Mouse (Mus musculus): ENCODE results near the gene Arhgef19. TPM values are rescaled to one million over a fixed set of nuclear protein-coding genes. Genes with fewer than 3 reads are reported as not detected.
A peak's percentile ranks its signal among the peaks of the same experiment; 100 is the strongest.

The Arhgef19 gene
- polyA plus RNA-seq, 1 experiment from 2014 or later, result 2.4 TPM

- H3K4me1 ChIP-seq, result peaks cover 18% of the 10 kb centered on the region
- peak overlapping the region; percentile 31 for H3K4me2 ChIP-seq
- peaks cover 98% of the 10 kb centered on the region for H3K27me3 ChIP-seq (replicated peaks)
- H3K4me3 ChIP-seq, result peak overlapping the region; percentile 21
- H3K9ac ChIP-seq, result no peak overlapping the region
- H3K27ac ChIP-seq, result no peak overlapping the region
- H3K36me3 ChIP-seq, result no peaks in the 10 kb centered on the region
- 11% methylated on average over 14 of the region's 15 CpGs for WGBS (ENCODE audit: insufficient replicate concordance)
- no peaks in the 10 kb centered on the region for H3K9me3 ChIP-seq (replicated peaks)
- ATAC-seq, result no peak; the same call in 1 of the 2 replicates
Measured at GRCm38 (mm10) chr4:141295774-141296186, 56.5 kb downstream of the Arhgef19 start.

- Histone ChIP-seq H3K9ac (no peak overlapping the region), H3K4me2 (no peak overlapping the region), H3K4me3 (no peak overlapping the region), H3K9me3 (replicated peaks) (no peaks in the 10 kb centered on the region), H3K36me3 (no peaks in the 10 kb centered on the region), H3K27me3 (replicated peaks) (peaks cover 98% of the 10 kb centered on the region), H3K27ac (no peak overlapping the region), H3K4me1 (peaks cover 13% of the 10 kb centered on the region)
- no peak for ATAC-seq
- 58% methylated on average over 7 of the region's 7 CpGs for WGBS (ENCODE audit: insufficient replicate concordance)
Measured at GRCm38 (mm10) chr4:141297934-141298333, 58.6 kb downstream of the Arhgef19 start.

DNA sequence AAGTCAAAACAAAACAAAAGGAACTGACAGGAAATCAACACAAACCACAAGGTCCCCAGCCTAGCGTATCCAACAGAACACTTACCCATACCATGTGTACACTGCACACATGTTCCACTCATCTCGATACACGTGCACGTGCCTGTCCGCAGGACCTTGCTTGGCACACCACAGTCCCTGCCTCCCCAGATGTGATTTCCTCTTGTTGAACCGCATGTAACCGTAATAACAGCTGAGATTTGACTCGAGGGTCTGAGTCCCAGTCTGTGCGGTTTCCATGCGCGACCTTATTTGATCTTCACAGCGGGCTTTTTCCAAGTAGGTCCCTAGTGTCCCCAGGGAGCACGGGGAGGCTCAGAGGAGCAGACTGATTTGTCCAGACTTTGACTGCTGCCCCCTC lies 60.1 kb downstream of the Arhgef19 start:
- no peak overlapping the region for H3K4me3 ChIP-seq
- H3K4me1 ChIP-seq, result peaks cover 21% of the 10 kb centered on the region
- WGBS (ENCODE audit: insufficient replicate concordance), result 44% methylated on average over 13 of the region's 13 CpGs
- H3K9me3 ChIP-seq (replicated peaks), result no peaks in the 10 kb centered on the region
- no peaks in the 10 kb centered on the region for H3K36me3 ChIP-seq
- no peak overlapping the region for H3K9ac ChIP-seq
- H3K27me3 ChIP-seq (replicated peaks), result peaks cover 98% of the 10 kb centered on the region
- no peak overlapping the region for H3K4me2 ChIP-seq
- ATAC-seq, result no peak
- H3K27ac ChIP-seq, result no peak overlapping the region

- no peaks in the 10 kb centered on the region for H3K9me3 ChIP-seq (replicated peaks)
- WGBS (ENCODE audit: insufficient replicate concordance), result 27% methylated on average over 4 of the region's 4 CpGs
- H3K4me3 ChIP-seq, result no peak overlapping the region
- H3K27me3 ChIP-seq (replicated peaks), result peaks cover 91% of the 10 kb centered on the region
- no peaks in the 10 kb centered on the region for H3K36me3 ChIP-seq
- peaks cover 21% of the 10 kb centered on the region for H3K4me1 ChIP-seq
- H3K27ac ChIP-seq, result no peak overlapping the region
- no peak overlapping the region for H3K4me2 ChIP-seq
- no peak for ATAC-seq
- no peak overlapping the region for H3K9ac ChIP-seq
Measured at GRCm38 (mm10) chr4:141300196-141300595, 60.9 kb downstream of the Arhgef19 start.

DNA sequence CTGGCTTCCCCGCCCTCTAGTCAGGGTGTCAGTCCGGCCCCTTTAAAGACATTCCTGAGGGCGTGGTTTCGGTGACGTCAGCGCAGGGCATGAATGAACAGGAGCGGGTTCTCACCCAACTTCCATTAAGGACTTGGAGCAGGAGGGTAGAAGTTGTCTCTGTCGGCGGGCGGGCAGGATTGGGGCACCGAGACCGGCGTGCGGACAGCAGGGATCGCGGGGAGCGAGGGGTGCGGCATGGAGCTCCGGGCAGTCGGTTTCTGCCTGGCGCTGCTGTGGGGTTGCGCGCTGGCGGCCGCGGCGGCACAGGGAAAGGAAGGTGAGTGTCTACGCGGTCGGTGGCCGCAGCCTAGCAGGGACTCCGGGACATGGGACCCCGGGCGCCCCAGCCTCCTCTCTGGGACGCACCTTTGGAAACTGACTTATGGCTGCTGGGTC lies 61.8 kb downstream of the Arhgef19 start, which contains the start of gene Epha2:
Epha2 (plus strand) TSS at position 125 of the 438 bp plus-strand sequence.
- 1% methylated on average over 28 of the region's 35 CpGs for WGBS (ENCODE audit: insufficient replicate concordance)
- H3K4me2 ChIP-seq, result peak within 1 kb of the TSS; percentile 61
- peak within 1 kb of the TSS; percentile 64 for H3K9ac ChIP-seq
- H3K4me3 ChIP-seq, result peak within 1 kb of the TSS; percentile 59
- peaks cover 21% of the 10 kb centered on the region for H3K4me1 ChIP-seq
- H3K27ac ChIP-seq, result no peak within 1 kb of the TSS
- H3K9me3 ChIP-seq (replicated peaks), result no peaks in the 10 kb centered on the region
- ATAC-seq, result peak; percentile 35; the same call in 1 of the 2 replicates
- no peaks in the 10 kb centered on the region for H3K36me3 ChIP-seq
- H3K27me3 ChIP-seq (replicated peaks), result peaks cover 85% of the 10 kb centered on the region

GRCm38 (mm10) chr4:141301591-141302427 lies 62.5 kb downstream of the Arhgef19 start:
- H3K4me2 ChIP-seq, result peak overlapping the region; percentile 61
- no peak for ATAC-seq
- under 1% methylated on average over 51 of the region's 51 CpGs for WGBS (ENCODE audit: insufficient replicate concordance)
- no peaks in the 10 kb centered on the region for H3K36me3 ChIP-seq
- H3K4me1 ChIP-seq, result peaks cover 28% of the 10 kb centered on the region
- H3K4me3 ChIP-seq, result peak overlapping the region; percentile 59
- no peak overlapping the region for H3K27ac ChIP-seq
- H3K27me3 ChIP-seq (replicated peaks), result peaks cover 81% of the 10 kb centered on the region
- peak overlapping the region; percentile 64 for H3K9ac ChIP-seq
- no peaks in the 10 kb centered on the region for H3K9me3 ChIP-seq (replicated peaks)

DNA sequence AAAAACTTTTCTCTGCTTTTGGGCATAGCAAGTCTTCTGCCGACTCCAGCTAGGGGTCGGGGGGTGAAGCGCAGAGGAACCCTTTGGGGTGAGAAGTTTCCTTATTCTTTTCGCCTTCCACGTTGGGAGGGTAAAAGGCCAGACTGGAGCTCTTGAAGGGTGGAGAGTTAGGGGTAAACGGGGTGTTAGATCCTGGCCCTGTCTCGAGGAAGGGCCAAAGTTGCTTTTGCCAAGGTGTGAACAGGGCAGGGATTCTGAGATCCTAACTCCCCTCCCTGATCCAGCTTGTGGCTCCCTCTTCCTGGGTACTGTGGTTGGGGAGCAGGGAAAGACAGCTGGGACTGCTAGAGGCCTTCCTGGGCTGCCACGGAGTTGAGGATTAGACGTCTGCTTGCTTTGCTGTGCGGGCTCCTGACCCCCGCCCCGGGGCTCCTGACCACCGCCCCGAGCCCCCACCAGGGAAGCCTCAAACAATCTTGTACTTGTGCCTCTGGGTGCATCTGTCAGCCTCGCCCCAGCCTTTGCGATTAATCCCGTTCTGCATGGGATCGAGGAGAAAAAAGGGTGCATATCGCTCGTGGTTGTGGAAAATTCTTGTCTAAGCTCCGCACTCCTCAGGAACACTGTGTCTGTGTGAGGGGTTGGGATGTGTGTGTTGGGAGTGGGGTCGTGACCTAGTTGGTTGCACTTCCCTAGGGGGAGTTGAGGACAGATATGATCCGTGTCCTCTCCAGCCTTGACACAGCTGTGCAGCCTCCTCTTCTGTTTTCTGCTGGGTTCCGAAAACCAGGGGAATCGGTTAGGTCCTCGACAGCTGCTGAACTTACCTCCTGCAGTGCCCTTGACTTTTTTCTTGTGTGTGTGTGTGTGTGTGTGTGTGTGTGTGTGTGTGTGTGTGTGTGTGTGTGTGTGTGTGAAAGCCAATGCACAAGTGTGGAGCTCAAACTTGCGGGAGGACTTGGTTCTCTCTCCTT lies 63.4 kb downstream of the Arhgef19 start:
- Histone ChIP-seq H3K9me3 (replicated peaks) (no peaks in the 10 kb centered on the region), H3K4me2 (peak overlapping the region; percentile 61), H3K9ac (peak overlapping the region; percentile 64; the same call in 1 of the 2 replicates), H3K27ac (no peak overlapping the region), H3K4me3 (peak overlapping the region; percentile 59), H3K27me3 (replicated peaks) (peaks cover 72% of the 10 kb centered on the region), H3K4me1 (peaks cover 31% of the 10 kb centered on the region), H3K36me3 (peaks cover 3% of the 10 kb centered on the region; the same call in 1 of the 2 replicates)
- ATAC-seq, result no peak
- WGBS (ENCODE audit: insufficient replicate concordance), result 15% methylated on average over 27 of the region's 27 CpGs

GRCm38 (mm10) chr4:141303402-141304222 lies 64.3 kb downstream of the Arhgef19 start:
- Histone ChIP-seq H3K4me3 (no peak overlapping the region; the same call in 1 of the 2 replicates), H3K4me2 (peak overlapping the region; percentile 61), H3K4me1 (peaks cover 32% of the 10 kb centered on the region), H3K27ac (no peak overlapping the region), H3K9me3 (replicated peaks) (no peaks in the 10 kb centered on the region), H3K36me3 (peaks cover 4% of the 10 kb centered on the region; the same call in 1 of the 2 replicates), H3K9ac (no peak overlapping the region), H3K27me3 (replicated peaks) (peaks cover 64% of the 10 kb centered on the region)
- 43% methylated on average over 7 of the region's 7 CpGs for WGBS (ENCODE audit: insufficient replicate concordance)
- ATAC-seq, result no peak

DNA sequence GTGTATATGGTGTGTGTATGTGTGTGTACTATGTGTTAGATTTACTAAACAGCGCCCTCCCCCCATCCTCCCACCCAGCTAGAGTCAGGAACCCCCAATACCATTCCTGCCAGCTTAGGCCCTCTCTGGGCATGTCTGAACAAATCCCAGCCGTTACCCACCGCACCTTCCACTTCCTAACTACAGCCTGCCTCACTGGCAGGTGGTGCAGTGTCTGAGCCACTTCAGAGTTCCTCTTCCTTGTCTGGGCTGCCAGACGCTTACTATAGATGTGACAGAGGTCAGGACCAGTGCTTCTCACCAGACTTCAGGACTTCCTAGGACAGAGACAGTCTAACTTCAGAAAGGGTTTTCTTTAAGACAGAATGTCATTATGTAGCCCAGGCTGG lies 64.9 kb downstream of the Arhgef19 start:
- Histone ChIP-seq H3K4me2 (no peak overlapping the region), H3K27me3 (replicated peaks) (peaks cover 58% of the 10 kb centered on the region), H3K4me3 (no peak overlapping the region), H3K27ac (no peak overlapping the region), H3K9ac (no peak overlapping the region), H3K9me3 (replicated peaks) (no peaks in the 10 kb centered on the region), H3K36me3 (peaks cover 4% of the 10 kb centered on the region; the same call in 1 of the 2 replicates), H3K4me1 (peaks cover 38% of the 10 kb centered on the region)
- WGBS (ENCODE audit: insufficient replicate concordance), result 23% methylated on average over 4 of the region's 4 CpGs
- no peak for ATAC-seq

DNA sequence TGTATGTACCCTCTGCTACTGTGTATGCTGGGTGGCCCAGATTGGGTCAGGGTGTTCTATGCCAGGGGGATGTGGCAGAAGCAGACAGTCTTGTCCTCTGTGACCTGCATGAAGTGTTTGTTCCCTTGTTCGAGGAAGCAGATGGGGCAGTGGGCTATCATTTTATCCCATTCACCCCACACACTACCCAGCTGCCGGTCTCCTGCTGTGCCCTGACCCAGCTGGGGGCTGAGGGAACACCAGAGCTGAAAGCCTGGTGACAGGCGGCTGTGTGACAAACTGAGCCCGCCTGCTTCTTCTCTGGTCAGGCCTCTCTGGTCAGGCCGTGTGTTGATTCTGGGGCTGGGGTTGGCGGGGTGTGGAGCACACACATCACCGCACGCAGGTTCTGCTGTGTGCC lies 66.8 kb downstream of the Arhgef19 start:
- 52% methylated on average over 8 of the region's 8 CpGs for WGBS (ENCODE audit: insufficient replicate concordance)
- H3K4me2 ChIP-seq, result no peak overlapping the region
- H3K27ac ChIP-seq, result no peak overlapping the region
- H3K36me3 ChIP-seq, result peaks cover 4% of the 10 kb centered on the region; the same call in 1 of the 2 replicates
- peaks cover 56% of the 10 kb centered on the region for H3K4me1 ChIP-seq
- ATAC-seq, result no peak
- no peak overlapping the region for H3K9ac ChIP-seq
- H3K27me3 ChIP-seq (replicated peaks), result peaks cover 51% of the 10 kb centered on the region
- H3K4me3 ChIP-seq, result no peak overlapping the region
- no peaks in the 10 kb centered on the region for H3K9me3 ChIP-seq (replicated peaks)
